Mouse (Mus musculus): ENCODE data around the gene Bpifa5. TPM values are rescaled to one million over a fixed set of nuclear protein-coding genes. Genes with fewer than 3 reads are reported as not detected.
"Not testable (repeated sequence)": the region's sequence is repeated elsewhere in the genome, so short reads cannot be mapped to it uniquely, and the experiment has no call there.

Gene Bpifa5
- not detected for total RNA-seq (2021)
- long read RNA-seq, experiment 1 = 0 reads
- long read RNA-seq, experiment 2 = 0 reads

GRCm38 (mm10) chr2:154162307-154162706, at the start of gene Bpifa5:
Gene Bpifa5 (plus strand): TSS chr2:154162607.
- Histone ChIP-seq H3K27ac (no peak within 1 kb of the TSS), H3K4me3 (no peak within 1 kb of the TSS)
- no peak for DNase-seq (ENCODE audit: extremely low spot score in 1 of 2, low spot score in 2 of 2)
- intact Hi-C loops (cut with DNase I) = no loop called here
- TF ChIP-seq CTCF (IDR thresholded peaks at IDR 0.05) = no peak

- no peak overlapping the region for H3K4me3 ChIP-seq
- intact Hi-C loops (cut with DNase I) = no loop called here
- no peak for DNase-seq (ENCODE audit: extremely low spot score in 1 of 2, low spot score in 2 of 2)
- TF ChIP-seq CTCF (IDR thresholded peaks at IDR 0.05) = no peak
- no peak overlapping the region for H3K27ac ChIP-seq
Measured at GRCm38 (mm10) chr2:154117381-154117780, 45.0 kb upstream of the Bpifa5 start.

GRCm38 (mm10) chr2:154130120-154130519, 32.3 kb upstream of the Bpifa5 start, which contains the start of gene Bpifa3:
Gene Bpifa3 (plus strand): TSS chr2:154130336.
- DNase-seq (ENCODE audit: extremely low spot score in 1 of 2, low spot score in 2 of 2) = no peak
- intact Hi-C loops (cut with DNase I) = no loop called here
- H3K27ac ChIP-seq = no peak within 1 kb of the TSS
- no peak within 1 kb of the TSS for H3K4me3 ChIP-seq
- TF ChIP-seq CTCF (IDR thresholded peaks at IDR 0.05) = no peak

- intact Hi-C loops (cut with DNase I) = no loop called here
- Histone ChIP-seq H3K27ac (no peak within 1 kb of the TSS), H3K4me3 (no peak within 1 kb of the TSS)
- DNase-seq (ENCODE audit: extremely low spot score in 1 of 2, low spot score in 2 of 2) = no peak
- TF ChIP-seq CTCF (IDR thresholded peaks at IDR 0.05) = no peak
Measured at GRCm38 (mm10) chr2:154142580-154142979, 19.8 kb upstream of the Bpifa5 start, which contains the start of gene Bpifa1. Gene Bpifa1 (plus strand): TSS chr2:154142880.

GRCm38 (mm10) chr2:154143735-154144134, 18.7 kb upstream of the Bpifa5 start:
- no peak overlapping the region for H3K27ac ChIP-seq
- H3K4me3 ChIP-seq = no peak overlapping the region
- TF ChIP-seq CTCF (IDR thresholded peaks at IDR 0.05) = no peak
- no peak for DNase-seq (ENCODE audit: extremely low spot score in 1 of 2, low spot score in 2 of 2)
- intact Hi-C loops (cut with DNase I) = no loop called here

- Histone ChIP-seq H3K4me3 (no peak overlapping the region), H3K27ac (no peak overlapping the region)
- intact Hi-C loops (cut with DNase I) = no loop called here
- no peak for DNase-seq (ENCODE audit: extremely low spot score in 1 of 2, low spot score in 2 of 2)
- no peak for TF ChIP-seq CTCF (IDR thresholded peaks at IDR 0.05)
Measured at GRCm38 (mm10) chr2:154147496-154147895, 14.9 kb upstream of the Bpifa5 start.

- intact Hi-C loops (cut with DNase I) = loop anchor here (5.0 kb wide), 2 partner anchors 166 to 216 kb away; no protein-coding TSS in a partner anchor
- H3K4me3 ChIP-seq = no peak overlapping the region
- H3K27ac ChIP-seq = no peak overlapping the region
- peak; percentile 19 to 49 for DNase-seq (ENCODE audit: extremely low spot score in 1 of 2, low spot score in 2 of 2)
- TF ChIP-seq CTCF (IDR thresholded peaks at IDR 0.05) = peak; percentile 71
Measured at GRCm38 (mm10) chr2:154158433-154158832, 4.0 kb upstream of the Bpifa5 start.

GRCm38 (mm10) chr2:154163306-154163705, 899 bp downstream of the Bpifa5 start:
- DNase-seq (ENCODE audit: extremely low spot score in 1 of 2, low spot score in 2 of 2) = no peak
- Histone ChIP-seq H3K27ac (no peak overlapping the region), H3K4me3 (no peak overlapping the region)
- no peak for TF ChIP-seq CTCF (IDR thresholded peaks at IDR 0.05)
- intact Hi-C loops (cut with DNase I) = no loop called here

DNA sequence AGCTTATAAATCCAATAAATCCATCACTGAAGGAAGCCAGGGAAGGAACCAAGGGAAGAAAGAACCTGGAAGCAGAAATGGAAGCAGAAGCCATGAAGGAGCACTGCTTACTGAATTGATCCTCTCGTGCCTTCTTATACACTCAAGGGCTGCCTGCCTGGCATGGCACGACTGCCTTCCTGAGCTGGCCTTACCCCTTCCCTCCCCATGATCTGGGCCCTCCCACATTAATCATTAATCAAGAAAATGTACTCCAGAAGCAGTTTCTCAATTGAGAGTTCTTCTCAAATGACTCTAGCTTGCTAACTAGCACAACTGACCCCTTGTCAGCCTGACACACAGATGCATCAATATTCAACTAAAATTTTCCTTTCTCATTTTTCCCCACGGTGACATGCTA, 6.8 kb downstream of the Bpifa5 start:
- no peak overlapping the region for H3K4me3 ChIP-seq
- no peak for DNase-seq (ENCODE audit: extremely low spot score in 1 of 2, low spot score in 2 of 2)
- TF ChIP-seq CTCF (IDR thresholded peaks at IDR 0.05) = no peak
- intact Hi-C loops (cut with DNase I) = no loop called here
- H3K27ac ChIP-seq = no peak overlapping the region

- Histone ChIP-seq H3K27ac (no peak overlapping the region), H3K4me3 (no peak overlapping the region)
- intact Hi-C loops (cut with DNase I) = no loop called here
- TF ChIP-seq CTCF (IDR thresholded peaks at IDR 0.05) = no peak
- no peak for DNase-seq (ENCODE audit: extremely low spot score in 1 of 2, low spot score in 2 of 2)
Measured at GRCm38 (mm10) chr2:154171621-154172020, 9.2 kb downstream of the Bpifa5 start.

GRCm38 (mm10) chr2:154173313-154173712, 10.9 kb downstream of the Bpifa5 start:
- Histone ChIP-seq H3K4me3 (no peak overlapping the region), H3K27ac (no peak overlapping the region)
- TF ChIP-seq CTCF (IDR thresholded peaks at IDR 0.05) = peak; percentile 75
- peak; percentile 20 to 30 for DNase-seq (ENCODE audit: extremely low spot score in 1 of 2, low spot score in 2 of 2)
- intact Hi-C loops (cut with DNase I) = loop anchor here (1.0 kb wide), 1 partner anchor 127 kb away; no protein-coding TSS in a partner anchor

DNA sequence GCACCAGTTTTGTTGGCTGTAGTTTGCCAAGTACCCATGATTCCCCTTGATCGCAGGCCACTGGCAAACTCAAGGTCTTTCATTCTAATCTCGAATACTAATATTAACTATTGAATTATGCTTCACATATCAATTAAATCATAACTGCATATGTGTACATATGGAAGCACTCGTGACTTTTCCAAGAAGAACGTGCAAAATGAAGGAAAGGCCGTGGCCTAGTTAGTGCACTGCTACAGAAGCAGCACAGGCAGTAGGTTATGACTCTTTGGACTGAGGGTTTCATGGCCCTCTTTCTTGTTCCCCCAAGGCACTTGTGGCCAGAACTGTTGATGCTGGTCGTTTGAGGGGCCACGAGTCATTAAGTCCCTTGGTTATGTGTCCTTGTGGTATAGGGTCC, 19.5 kb downstream of the Bpifa5 start:
- H3K27ac ChIP-seq; intact Hi-C loops (cut with DNase I); DNase-seq (ENCODE audit: extremely low spot score in 1 of 2, low spot score in 2 of 2); H3K4me3 ChIP-seq: not testable (repeated sequence)

GRCm38 (mm10) chr2:154183061-154183460, 20.7 kb downstream of the Bpifa5 start:
- intact Hi-C loops (cut with DNase I); H3K4me3 ChIP-seq; DNase-seq (ENCODE audit: extremely low spot score in 1 of 2, low spot score in 2 of 2); H3K27ac ChIP-seq: not testable (repeated sequence)
